Comparison of ENCODE assay signal across 8 mouse cellular contexts in the genomic region with DNA sequence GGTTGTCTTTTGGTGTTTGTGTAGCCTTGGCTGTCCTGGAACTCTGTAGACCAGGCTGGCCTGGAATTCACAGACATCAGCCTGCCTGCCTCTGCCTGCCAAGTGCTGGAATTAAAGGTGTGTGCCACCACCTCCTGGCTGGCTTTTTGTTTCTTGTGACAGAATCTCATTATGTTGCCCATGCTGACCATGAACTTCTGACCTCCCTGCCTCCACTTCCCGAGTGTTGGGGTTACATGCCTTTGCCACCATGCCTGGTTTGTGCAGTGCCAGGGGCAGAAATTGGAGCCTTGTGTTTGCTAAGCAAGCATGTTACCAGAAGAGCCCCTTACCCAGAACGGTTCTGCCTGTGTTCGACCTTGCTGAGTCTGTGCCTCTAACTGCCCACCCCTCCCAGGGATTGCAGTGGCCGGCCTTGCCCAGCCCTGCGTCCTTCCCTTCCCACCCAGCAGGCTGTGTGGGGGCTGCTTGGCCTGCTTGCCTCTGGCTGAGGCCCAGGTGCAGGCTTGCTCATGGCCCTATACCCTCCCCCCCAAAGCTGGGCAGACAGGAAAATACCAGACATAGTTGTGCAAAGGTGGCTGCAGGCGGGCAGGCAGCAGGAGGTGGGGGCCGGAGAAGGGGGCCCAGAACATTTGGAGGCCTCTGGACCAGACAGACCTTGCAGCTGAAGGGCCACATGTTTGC. TPM values are rescaled to one million over a fixed set of nuclear protein-coding genes. Genes with fewer than 3 reads are reported as not detected.
DNase-seq lines count a peak whose midpoint lies in the region; ATAC-seq and TF ChIP-seq lines count a peak whose summit lies in the region.

No protein-coding gene starts in this region.

- no peak overlapping the region for H3K4me2 ChIP-seq in forebrain, embryonic 14.5 days (ENCODE audit: low read length)
- no peak overlapping the region for H3K4me2 ChIP-seq in hindbrain, embryonic 14.5 days (replicated peaks)
- peak overlapping the region; percentile 27 for H3K4me2 ChIP-seq in limb, embryonic 15.5 days

- peaks cover 2% of the 10 kb centered on the region; the same call in 1 of the 2 replicates for H3K36me3 ChIP-seq in forebrain, embryonic 10.5 days (replicated peaks)
- no peaks in the 10 kb centered on the region for H3K36me3 ChIP-seq in forebrain, embryonic 14.5 days (ENCODE audit: control insufficient read depth, insufficient read depth, low read length)
- H3K36me3 ChIP-seq in ES-Bruce4 (ENCODE audit: control insufficient read depth, insufficient read depth, low read length, poor library complexity, severe bottlenecking), result no peaks in the 10 kb centered on the region
- H3K36me3 ChIP-seq in hindbrain, embryonic 14.5 days (replicated peaks; ENCODE audit: control insufficient read depth, insufficient read depth), result no peaks in the 10 kb centered on the region
- H3K36me3 ChIP-seq in limb, embryonic 15.5 days, result no peaks in the 10 kb centered on the region

- TF ChIP-seq CTCF in ES-Bruce4 (IDR thresholded peaks at IDR 0.05; ENCODE audit: low read depth, low read length), result no peak

- 41% methylated on average over 7 of the region's 7 CpGs for WGBS in forebrain, embryonic 10.5 days
- 32% methylated on average over 7 of the region's 7 CpGs for WGBS in forebrain, embryonic 14.5 days
- 44% methylated on average over 7 of the region's 7 CpGs for WGBS in hindbrain, embryonic 14.5 days
- WGBS in limb, embryonic 15.5 days, result 7% methylated on average over 7 of the region's 7 CpGs

- H3K27ac ChIP-seq in forebrain, embryonic 10.5 days, result peak overlapping the region; percentile 78
- no peak overlapping the region for H3K27ac ChIP-seq in forebrain, embryonic 14.5 days (ENCODE audit: low read depth, low read length)
- H3K27ac ChIP-seq in ES-Bruce4 (ENCODE audit: insufficient read depth, low read length), result peak overlapping the region; percentile 22
- 0 out of 2 replicates have a peak overlapping the region, but pooled peaks have one; percentile 3 for H3K27ac ChIP-seq in hindbrain, embryonic 14.5 days
- peak overlapping the region; percentile 79 for H3K27ac ChIP-seq in limb, embryonic 15.5 days

- ATAC-seq in forebrain, embryonic 14.5 days, result no peak
- no peak for ATAC-seq in hindbrain, embryonic 14.5 days (ENCODE audit: low FRiP score)
- ATAC-seq in limb, embryonic 15.5 days (ENCODE audit: insufficient number of reproducible peaks, low FRiP score, low TSS enrichment, low read depth), result peak; percentile 7; the same call in 1 of the 2 replicates

- TF ChIP-seq EP300 in ES-Bruce4 (IDR thresholded peaks at IDR 0.05; ENCODE audit: insufficient read depth, low read depth, low read length), result 0 out of 2 replicates have a peak, but pooled peaks have one; percentile 58

- no peak overlapping the region for H3K9ac ChIP-seq in forebrain, embryonic 14.5 days (ENCODE audit: low read length)
- no peak overlapping the region for H3K9ac ChIP-seq in ES-Bruce4 (ENCODE audit: low read depth, poor library complexity, severe bottlenecking)
- peak overlapping the region; percentile 39 for H3K9ac ChIP-seq in hindbrain, embryonic 14.5 days
- H3K9ac ChIP-seq in limb, embryonic 15.5 days, result 0 out of 2 replicates have a peak overlapping the region, but pooled peaks have one; percentile 14

- H3K27me3 ChIP-seq in forebrain, embryonic 10.5 days (ENCODE audit: poor library complexity, severe bottlenecking), result no peaks in the 10 kb centered on the region
- no peaks in the 10 kb centered on the region for H3K27me3 ChIP-seq in forebrain, embryonic 14.5 days (replicated peaks; ENCODE audit: control insufficient read depth, insufficient read depth, low read length)
- no peaks in the 10 kb centered on the region for H3K27me3 ChIP-seq in ES-Bruce4 (ENCODE audit: control insufficient read depth, insufficient read depth, low read length, poor library complexity, severe bottlenecking)
- H3K27me3 ChIP-seq in hindbrain, embryonic 14.5 days (ENCODE audit: control insufficient read depth, insufficient read depth, low read length), result no peaks in the 10 kb centered on the region
- no peaks in the 10 kb centered on the region for H3K27me3 ChIP-seq in limb, embryonic 15.5 days

- no peak for TF ChIP-seq POLR2A in ES-Bruce4 (IDR thresholded peaks at IDR 0.05; ENCODE audit: insufficient read depth, low read length)

- H3K4me1 ChIP-seq in forebrain, embryonic 10.5 days, result peaks cover 99% of the 10 kb centered on the region
- H3K4me1 ChIP-seq in forebrain, embryonic 14.5 days (ENCODE audit: control insufficient read depth, insufficient read depth, low read length), result peaks cover 38% of the 10 kb centered on the region
- H3K4me1 ChIP-seq in ES-Bruce4 (ENCODE audit: control insufficient read depth, insufficient read depth, low read length), result peaks cover 40% of the 10 kb centered on the region
- peaks cover 65% of the 10 kb centered on the region for H3K4me1 ChIP-seq in hindbrain, embryonic 14.5 days (replicated peaks; ENCODE audit: control insufficient read depth, insufficient read depth, low read length)
- peaks cover 99% of the 10 kb centered on the region for H3K4me1 ChIP-seq in limb, embryonic 15.5 days

- DNase-seq in forebrain, embryonic 10.5 days (ENCODE audit: extremely low spot score, low spot score), result no peak
- no peak for DNase-seq in forebrain, embryonic 14.5 days (ENCODE audit: low spot score)
- DNase-seq in hindbrain, embryonic 14.5 days (ENCODE audit: low spot score), result no peak
- no peak for DNase-seq in MN1 (ENCODE audit: low spot score)
- no peak for DNase-seq in right cerebral cortex, postnatal 36 days (ENCODE audit: low spot score in 2 of 2)
- no peak for DNase-seq in layer of hippocampus, adult 18-20 months (ENCODE audit: low spot score in 2 of 2)

- H3K9me3 ChIP-seq in forebrain, embryonic 10.5 days, result no peaks in the 10 kb centered on the region
- no peaks in the 10 kb centered on the region for H3K9me3 ChIP-seq in forebrain, embryonic 14.5 days (replicated peaks; ENCODE audit: control insufficient read depth, low read length)
- no peaks in the 10 kb centered on the region for H3K9me3 ChIP-seq in ES-Bruce4 (replicated peaks; ENCODE audit: control insufficient read depth, insufficient read depth, low read length, poor library complexity, severe bottlenecking)
- H3K9me3 ChIP-seq in hindbrain, embryonic 14.5 days (ENCODE audit: control insufficient read depth, low read length), result no peaks in the 10 kb centered on the region
- H3K9me3 ChIP-seq in limb, embryonic 15.5 days, result no peaks in the 10 kb centered on the region

- peak overlapping the region; percentile 26 for H3K4me3 ChIP-seq in forebrain, embryonic 10.5 days
- no peak overlapping the region for H3K4me3 ChIP-seq in forebrain, embryonic 14.5 days (ENCODE audit: low read depth, low read length)
- H3K4me3 ChIP-seq in ES-Bruce4 (ENCODE audit: low read depth, low read length), result no peak overlapping the region
- no peak overlapping the region for H3K4me3 ChIP-seq in hindbrain, embryonic 14.5 days (replicated peaks; ENCODE audit: low read length)
- H3K4me3 ChIP-seq in limb, embryonic 15.5 days, result no peak overlapping the region

RNA-seq across cellular contexts. Expression of a gene that starts 8.4 kb away (rescaled TPM):
- 22.5 and 23.2 TPM in 2 replicates for polyA plus RNA-seq in forebrain, embryonic 10.5 days (2016; fragmentation: Nextera tagmentation; extraction: Ambion mirVana)
- polyA plus RNA-seq in forebrain, embryonic 14.5 days (2014; fragmentation: Nextera tagmentation; extraction: Ambion mirVana), result 9.0 and 10.0 TPM in 2 replicates
- polyA plus RNA-seq in ES-Bruce4 (2011; ENCODE audit: insufficient read depth, insufficient read length, low read depth, missing spikeins), result 31.2 and 34.8 TPM in 2 replicates
- 18.1 and 19.0 TPM in 2 replicates for polyA plus RNA-seq in hindbrain, embryonic 14.5 days (2014; fragmentation: Nextera tagmentation; extraction: Ambion mirVana)
- 31.7 and 34.9 TPM in 2 replicates for polyA plus RNA-seq in limb, embryonic 15.5 days (2015; fragmentation: Nextera tagmentation; extraction: Ambion mirVana)
- total RNA-seq in layer of hippocampus, adult 18-20 months (2021), result 10 to 100 TPM in 1 of 2 experiments, 1 to 10 TPM in 1; 9.8 to 15.4 TPM

RNA-seq across cellular contexts. Expression of a gene that starts 21.9 kb away (rescaled TPM):
- 93.5 and 94.7 TPM in 2 replicates for polyA plus RNA-seq in forebrain, embryonic 10.5 days (2016; fragmentation: Nextera tagmentation; extraction: Ambion mirVana)
- polyA plus RNA-seq in forebrain, embryonic 14.5 days (2014; fragmentation: Nextera tagmentation; extraction: Ambion mirVana), result 160 and 192 TPM in 2 replicates
- polyA plus RNA-seq in ES-Bruce4 (2011; ENCODE audit: insufficient read depth, insufficient read length, low read depth, missing spikeins), result 34.8 and 39.5 TPM in 2 replicates
- 174 and 193 TPM in 2 replicates for polyA plus RNA-seq in hindbrain, embryonic 14.5 days (2014; fragmentation: Nextera tagmentation; extraction: Ambion mirVana)
- 75.8 and 83.1 TPM in 2 replicates for polyA plus RNA-seq in limb, embryonic 15.5 days (2015; fragmentation: Nextera tagmentation; extraction: Ambion mirVana)
- 10 to 100 TPM; 79.8 to 81.0 TPM for total RNA-seq in layer of hippocampus, adult 18-20 months (2021)

RNA-seq across cellular contexts. Expression of a gene that starts 36.8 kb away (rescaled TPM):
- polyA plus RNA-seq in forebrain, embryonic 10.5 days (2016; fragmentation: Nextera tagmentation; extraction: Ambion mirVana), result 9.2 and 9.3 TPM in 2 replicates
- 2.1 and 2.8 TPM in 2 replicates for polyA plus RNA-seq in forebrain, embryonic 14.5 days (2014; fragmentation: Nextera tagmentation; extraction: Ambion mirVana)
- polyA plus RNA-seq in ES-Bruce4 (2011; ENCODE audit: insufficient read depth, insufficient read length, low read depth, missing spikeins), result 6.2 and 7.9 TPM in 2 replicates
- 6.4 and 6.6 TPM in 2 replicates for polyA plus RNA-seq in hindbrain, embryonic 14.5 days (2014; fragmentation: Nextera tagmentation; extraction: Ambion mirVana)
- polyA plus RNA-seq in limb, embryonic 15.5 days (2015; fragmentation: Nextera tagmentation; extraction: Ambion mirVana), result 41.5 and 45.1 TPM in 2 replicates
- 1 to 10 TPM; 4.5 to 5.3 TPM for total RNA-seq in layer of hippocampus, adult 18-20 months (2021)

RNA-seq across cellular contexts. Expression of a gene that starts 36.9 kb away (rescaled TPM):
- polyA plus RNA-seq in forebrain, embryonic 10.5 days (2016; fragmentation: Nextera tagmentation; extraction: Ambion mirVana), result 63.7 and 66.3 TPM in 2 replicates
- 39.7 and 47.4 TPM in 2 replicates for polyA plus RNA-seq in forebrain, embryonic 14.5 days (2014; fragmentation: Nextera tagmentation; extraction: Ambion mirVana)
- 55.8 and 55.9 TPM in 2 replicates for polyA plus RNA-seq in ES-Bruce4 (2011; ENCODE audit: insufficient read depth, insufficient read length, low read depth, missing spikeins)
- polyA plus RNA-seq in hindbrain, embryonic 14.5 days (2014; fragmentation: Nextera tagmentation; extraction: Ambion mirVana), result 54.6 and 64.8 TPM in 2 replicates
- polyA plus RNA-seq in limb, embryonic 15.5 days (2015; fragmentation: Nextera tagmentation; extraction: Ambion mirVana), result 60.5 and 65.1 TPM in 2 replicates
- 10 to 100 TPM; 66.1 to 66.9 TPM for total RNA-seq in layer of hippocampus, adult 18-20 months (2021)

RNA-seq across cellular contexts. Expression of a gene that starts 43.3 kb away (rescaled TPM):
- polyA plus RNA-seq in forebrain, embryonic 10.5 days (2016; fragmentation: Nextera tagmentation; extraction: Ambion mirVana), result 32.0 and 37.5 TPM in 2 replicates
- polyA plus RNA-seq in forebrain, embryonic 14.5 days (2014; fragmentation: Nextera tagmentation; extraction: Ambion mirVana), result 9.1 and 12.0 TPM in 2 replicates
- polyA plus RNA-seq in ES-Bruce4 (2011; ENCODE audit: insufficient read depth, insufficient read length, low read depth, missing spikeins), result 19.3 and 21.2 TPM in 2 replicates
- 8.2 and 8.8 TPM in 2 replicates for polyA plus RNA-seq in hindbrain, embryonic 14.5 days (2014; fragmentation: Nextera tagmentation; extraction: Ambion mirVana)
- polyA plus RNA-seq in limb, embryonic 15.5 days (2015; fragmentation: Nextera tagmentation; extraction: Ambion mirVana), result 20.4 and 20.7 TPM in 2 replicates
- 1 to 10 TPM; 5.3 TPM for total RNA-seq in layer of hippocampus, adult 18-20 months (2021)

Comparison
In these comparisons a context has a peak if more than half of its experiments do, and no peak if none do; other contexts are left out.
1. H3K9ac ChIP-seq: peak in hindbrain, embryonic 14.5 days (single experiment) and limb, embryonic 15.5 days (single experiment); none in forebrain, embryonic 14.5 days (single experiment) and ES-Bruce4 (single experiment).